Mouse (Mus musculus) midbrain, embryonic 14.5 days (tissue): ENCODE data around the gene Ugt1a9. TPM values are rescaled to one million over a fixed set of nuclear protein-coding genes. Genes with fewer than 3 reads are reported as not detected.
"Not testable (repeated sequence)": the region's sequence is repeated elsewhere in the genome, so short reads cannot be mapped to it uniquely, and the experiment has no call there.

ENCODE experiments used
- ATAC-seq: fragments of 200-750 bp; cut with Nextera tagmentation; 2 replicates; pipeline ENCODE4 v1.8.0; 2017; ENCODE audit warnings: moderate number of reproducible peaks, moderate library complexity; ENCODE audit not compliant: low FRiP score, low TSS enrichment
- DNase-seq: peaks from one replicate; pipeline ENCODE4 v3.0.0-alpha.2; 2015
- H3K27ac ChIP-seq: fragments of 300-500 bp; sonication (generic); replicated peaks from 2 replicates; pipeline ENCODE4 v1.5.1; 2014; ENCODE audit warnings: mild to moderate bottlenecking, low read depth, low read length, moderate library complexity
- H3K27me3 ChIP-seq: fragments of 300-500 bp; sonication (generic); 2 replicates; pipeline ENCODE4 v1.6.1; 2014; ENCODE audit warnings: low read length, control low read depth, mixed read lengths; ENCODE audit not compliant: control insufficient read depth, insufficient read depth
- H3K36me3 ChIP-seq: fragments of 300-500 bp; sonication (generic); 2 replicates; pipeline ENCODE4 v1.6.1; 2014; ENCODE audit warnings: low read length, control low read depth; ENCODE audit not compliant: control insufficient read depth, insufficient read depth
- H3K4me1 ChIP-seq: fragments of 300-500 bp; sonication (generic); 2 replicates; pipeline ENCODE4 v1.6.1; 2014; ENCODE audit warnings: mild to moderate bottlenecking, antibody characterized with exemption, low read length, control low read depth; ENCODE audit not compliant: control insufficient read depth, insufficient read depth
- H3K4me2 ChIP-seq: fragments of 300-500 bp; sonication (generic); 2 replicates; pipeline ENCODE4 v1.6.1; 2014; ENCODE audit warnings: mild to moderate bottlenecking, low read length, moderate library complexity
- H3K4me3 ChIP-seq: fragments of 300-500 bp; sonication (generic); replicated peaks from 2 replicates; pipeline ENCODE4 v1.5.1; 2014; ENCODE audit warnings: low read depth, low read length
- H3K9ac ChIP-seq: fragments of 300-500 bp; sonication (generic); replicated peaks from 2 replicates; pipeline ENCODE4 v1.6.1; 2014; ENCODE audit warnings: mild to moderate bottlenecking, low read length, moderate library complexity
- H3K9me3 ChIP-seq: fragments of 300-500 bp; sonication (generic); 2 replicates; pipeline ENCODE4 v1.6.1; 2016; ENCODE audit warnings: low read length, control low read depth, mixed read lengths; ENCODE audit not compliant: control insufficient read depth
- WGBS: fragments of 180-500 bp; shearing (Covaris S2); extraction: QIAGEN DNeasy Blood & Tissue Kit; methylation state at CpG from one replicate; pipeline ENCODE4 v1.1.7; 2014; 5-methylcytosine and 5-hydroxymethylcytosine counted together
- polyA plus RNA-seq: library from polyadenylated mRNA; unstranded; fragments of >200 nt; fragmentation: Nextera tagmentation; extraction: Ambion mirVana; gene quantifications from 2 replicates; pipeline ENCODE4 v1.2.1, GENCODE M21; 2014

Gene Ugt1a9
- polyA plus RNA-seq, 1 experiment from 2014 or later = not detected

- Histone ChIP-seq H3K36me3 (no peaks in the 10 kb centered on the region), H3K9ac (no peak overlapping the region), H3K4me3 (no peak overlapping the region), H3K4me1 (no peaks in the 10 kb centered on the region), H3K9me3 (no peaks in the 10 kb centered on the region), H3K27me3 (no peaks in the 10 kb centered on the region), H3K4me2 (no peak overlapping the region), H3K27ac (no peak overlapping the region)
- WGBS = 96% methylated on average over 1 of the region's 1 CpGs
- ATAC-seq (no peak), DNase-seq (no peak)
Observed at GRCm38 (mm10) chr1:88077128-88077527, 6.5 kb downstream of the Ugt1a9 start.

GRCm38 (mm10) chr1:88081670-88082069 is 11.1 kb downstream of the Ugt1a9 start:
- Histone ChIP-seq H3K4me1 (no peaks in the 10 kb centered on the region), H3K9me3 (no peaks in the 10 kb centered on the region), H3K9ac (no peak overlapping the region), H3K36me3 (no peaks in the 10 kb centered on the region), H3K4me3 (no peak overlapping the region), H3K4me2 (no peak overlapping the region), H3K27ac (no peak overlapping the region), H3K27me3 (no peaks in the 10 kb centered on the region)
- 96% methylated on average over 1 of the region's 1 CpGs for WGBS
- DNase-seq (no peak), ATAC-seq (no peak)

DNA sequence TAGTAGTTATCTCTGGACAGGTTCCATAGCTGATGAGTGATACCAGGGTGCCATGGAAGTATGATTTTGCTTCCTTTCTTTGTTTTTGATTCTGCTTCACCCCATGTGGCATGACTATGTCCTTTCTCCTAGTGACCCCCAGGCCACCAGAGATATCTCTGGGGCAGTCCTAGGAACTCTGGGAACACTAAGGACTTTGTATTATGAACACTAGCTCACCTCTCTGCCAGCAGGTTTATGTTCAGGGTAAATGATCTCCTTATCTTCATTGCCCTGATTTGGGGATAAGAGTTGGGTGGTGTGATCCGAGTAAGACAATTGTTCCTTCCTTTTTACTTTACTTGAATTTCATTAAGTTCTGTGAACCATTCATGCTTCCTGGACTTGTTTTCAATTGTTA is 15.5 kb downstream of the Ugt1a9 start:
- Histone ChIP-seq H3K4me3 (no peak overlapping the region), H3K9me3 (no peaks in the 10 kb centered on the region), H3K27me3 (no peaks in the 10 kb centered on the region), H3K36me3 (no peaks in the 10 kb centered on the region), H3K9ac (no peak overlapping the region), H3K27ac (no peak overlapping the region), H3K4me1 (no peaks in the 10 kb centered on the region), H3K4me2 (no peak overlapping the region)
- 84% methylated on average over 1 of the region's 1 CpGs for WGBS
- ATAC-seq (no peak), DNase-seq (no peak)

DNA sequence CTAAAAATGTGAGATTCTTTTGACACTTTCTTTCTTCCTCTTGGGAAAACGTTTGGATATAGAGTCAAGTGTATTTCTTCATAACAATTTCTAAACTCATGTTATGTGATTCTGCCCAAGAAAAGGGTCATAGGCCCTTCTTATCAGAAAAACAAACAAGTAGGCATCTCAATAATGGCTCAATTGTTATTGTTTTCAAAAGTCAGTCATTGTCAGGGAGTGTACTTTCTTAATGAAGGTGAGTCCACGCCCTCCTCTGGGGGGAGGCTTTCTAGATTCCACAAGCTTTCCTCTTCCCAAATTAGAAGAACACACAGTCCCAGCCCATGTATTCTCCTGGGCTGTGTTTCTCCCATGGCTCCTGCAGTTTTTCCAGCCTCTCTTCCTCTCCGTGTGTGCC is 16.9 kb downstream of the Ugt1a9 start, which contains the start of gene Ugt1a8:
Ugt1a8 (plus strand) TSS at position 301 of the 400 bp plus-strand sequence.
- H3K9me3 ChIP-seq = no peaks in the 10 kb centered on the region
- no peaks in the 10 kb centered on the region for H3K4me1 ChIP-seq
- no peak within 1 kb of the TSS for H3K27ac ChIP-seq
- DNase-seq (no peak), ATAC-seq (no peak)
- H3K4me3 ChIP-seq = no peak within 1 kb of the TSS
- no peaks in the 10 kb centered on the region for H3K27me3 ChIP-seq
- H3K9ac ChIP-seq = no peak within 1 kb of the TSS
- no peaks in the 10 kb centered on the region for H3K36me3 ChIP-seq
- no peak within 1 kb of the TSS for H3K4me2 ChIP-seq
- WGBS = 76% methylated on average over 3 of the region's 3 CpGs

GRCm38 (mm10) chr1:88092341-88092740 is 21.7 kb downstream of the Ugt1a9 start:
- Histone ChIP-seq H3K4me3 (no peak overlapping the region), H3K36me3 (no peaks in the 10 kb centered on the region), H3K27me3 (no peaks in the 10 kb centered on the region), H3K9ac (no peak overlapping the region), H3K4me1 (no peaks in the 10 kb centered on the region), H3K9me3 (no peaks in the 10 kb centered on the region), H3K4me2 (no peak overlapping the region), H3K27ac (no peak overlapping the region)
- DNase-seq (no peak), ATAC-seq (no peak)

- not testable (repeated sequence) for H3K9me3 ChIP-seq, ATAC-seq
Observed at GRCm38 (mm10) chr1:88094270-88094676, 23.7 kb downstream of the Ugt1a9 start.

GRCm38 (mm10) chr1:88094941-88095492 is 24.4 kb downstream of the Ugt1a9 start, which contains the start of gene Ugt1a7c:
Gene Ugt1a7c, plus strand, starts transcription at chr1:88095062.
- Histone ChIP-seq H3K4me3 (no peak within 1 kb of the TSS), H3K27me3 (no peaks in the 10 kb centered on the region), H3K9me3 (no peaks in the 10 kb centered on the region), H3K4me1 (no peaks in the 10 kb centered on the region), H3K9ac (no peak within 1 kb of the TSS), H3K4me2 (no peak within 1 kb of the TSS), H3K36me3 (no peaks in the 10 kb centered on the region), H3K27ac (no peak within 1 kb of the TSS)
- ATAC-seq (no peak), DNase-seq (peak; percentile 1)
- WGBS = 74% methylated on average over 10 of the region's 10 CpGs

More at GRCm38 (mm10) chr1:88094270-88094676, 23.7 kb downstream of the Ugt1a9 start:
- 81% methylated on average over 3 of the region's 3 CpGs for WGBS
- not testable (repeated sequence) for H3K27ac ChIP-seq, H3K9ac ChIP-seq, H3K36me3 ChIP-seq, H3K4me3 ChIP-seq, H3K4me1 ChIP-seq, H3K4me2 ChIP-seq, H3K27me3 ChIP-seq
- DNase-seq = peak; percentile 4

DNA sequence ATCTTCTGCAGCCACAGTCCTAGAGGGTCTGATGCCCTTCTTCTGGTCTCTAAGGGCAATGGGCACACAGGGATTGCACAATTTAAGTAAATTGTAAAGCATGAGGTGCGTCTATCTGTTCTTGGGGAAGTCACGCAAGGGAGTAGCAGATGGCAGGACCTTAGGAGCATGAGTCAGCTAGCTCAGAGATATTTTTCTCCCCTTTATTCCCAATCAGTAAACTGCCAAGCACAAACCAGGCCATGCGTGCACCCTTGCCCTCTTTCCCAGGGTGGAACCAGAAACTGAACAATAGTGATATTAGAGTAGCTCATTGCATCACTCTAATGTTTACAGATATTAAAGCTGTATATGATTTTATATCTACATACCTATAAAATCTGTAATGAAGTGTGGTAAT is 27.9 kb downstream of the Ugt1a9 start:
- not testable (repeated sequence) for H3K27me3 ChIP-seq, H3K4me2 ChIP-seq, H3K9me3 ChIP-seq

GRCm38 (mm10) chr1:88099691-88100090 is 29.1 kb downstream of the Ugt1a9 start:
- H3K36me3 ChIP-seq, H3K27me3 ChIP-seq, H3K9ac ChIP-seq, ATAC-seq, DNase-seq, H3K4me1 ChIP-seq, H3K4me2 ChIP-seq, H3K4me3 ChIP-seq, H3K9me3 ChIP-seq, H3K27ac ChIP-seq: not testable (repeated sequence)
- WGBS = 81% methylated on average over 2 of the region's 2 CpGs

More for the DNA sequence above, 27.9 kb downstream of the Ugt1a9 start:
- not testable (repeated sequence) for ATAC-seq, H3K9ac ChIP-seq, H3K27ac ChIP-seq, DNase-seq, H3K4me3 ChIP-seq, H3K36me3 ChIP-seq, H3K4me1 ChIP-seq
- WGBS = 93% methylated on average over 3 of the region's 3 CpGs
